Mouse (Mus musculus): ENCODE data around the gene Scaf11.
"Not testable (repeated sequence)": the region's sequence is repeated elsewhere in the genome, so short reads cannot be mapped to it uniquely, and the experiment has no call there.

Gene Scaf11

DNA sequence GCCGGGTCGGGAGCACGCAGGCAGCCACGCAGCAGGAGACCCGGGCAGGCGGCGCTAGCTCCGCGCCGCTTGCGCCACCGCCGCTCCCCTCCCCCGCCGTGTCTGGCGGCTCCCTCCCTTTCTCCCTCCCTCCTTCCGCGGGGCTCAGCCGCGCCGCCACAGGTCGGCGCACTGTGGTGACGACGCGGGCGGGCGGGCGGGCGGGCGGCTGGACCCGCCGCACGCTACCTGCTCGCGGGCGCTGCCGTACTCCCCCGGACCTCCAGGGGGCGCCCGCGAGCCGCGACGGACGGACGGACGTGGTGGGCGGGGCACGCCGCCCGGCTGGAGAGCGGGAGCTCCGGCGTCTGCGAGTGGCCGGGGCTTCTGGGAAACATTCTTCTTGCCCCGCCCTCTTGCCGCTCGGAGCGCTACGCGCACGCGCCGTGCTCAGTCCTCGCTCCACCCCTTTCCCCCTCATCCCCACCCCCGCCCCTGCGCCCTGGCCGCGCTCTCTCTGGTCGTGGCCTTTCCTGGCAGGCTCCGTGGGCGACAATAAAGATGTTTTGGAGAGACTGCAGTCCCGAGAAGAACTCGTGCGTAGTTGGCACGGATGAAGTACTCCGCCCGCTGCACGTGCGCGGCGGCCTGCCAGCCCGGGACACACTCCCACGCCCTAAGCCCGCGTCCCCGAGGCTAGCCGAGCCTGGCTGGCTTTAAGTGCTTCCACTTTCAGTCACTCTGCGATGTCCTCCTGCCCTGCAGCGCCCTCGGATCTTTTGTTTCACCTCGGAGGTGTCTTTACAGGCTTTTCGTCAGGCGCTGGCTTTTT, at the start of gene Scaf11:
TSS of gene Scaf11 (minus strand) at position 114 of the 811 bp plus-strand sequence.
- DNase-seq (ENCODE audit: extremely low read depth, insufficient read length, low spot score), result peak; percentile 95

DNA sequence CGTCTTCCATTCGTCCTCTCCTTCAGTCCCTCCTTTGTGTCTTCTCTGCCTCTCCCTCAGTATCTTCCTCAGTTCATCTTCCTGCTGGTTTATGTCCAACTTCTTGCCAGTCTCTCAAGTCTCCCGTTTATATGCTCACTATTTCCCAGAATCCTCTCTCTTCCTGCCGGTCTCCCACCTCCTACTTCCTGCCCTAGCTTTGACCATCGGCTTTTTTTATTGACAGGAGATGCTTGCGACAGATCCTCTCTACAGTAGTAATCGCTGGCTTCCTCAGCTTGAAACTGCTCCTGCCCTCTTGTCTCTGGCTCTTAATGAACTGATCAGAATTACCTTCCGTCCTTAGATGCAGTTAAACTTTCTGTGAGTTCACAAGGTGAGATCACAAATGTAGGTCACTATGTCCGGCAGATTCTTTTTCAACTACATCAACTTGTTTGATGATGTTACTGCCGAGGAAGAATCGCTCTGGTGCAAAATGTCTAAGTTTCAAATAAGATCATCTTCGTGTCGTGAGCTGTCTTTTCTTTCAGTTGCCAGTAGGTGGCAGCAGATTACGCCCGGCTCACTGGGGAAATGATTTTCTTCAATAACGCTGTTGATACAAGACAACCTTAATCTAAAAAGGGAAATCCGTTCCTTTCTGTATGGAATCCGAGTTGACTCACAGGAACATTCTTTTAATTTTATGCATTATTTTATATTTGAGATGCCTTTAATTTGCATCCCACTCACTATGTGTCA, 46.6 kb upstream of the Scaf11 start:
- DNase-seq (ENCODE audit: extremely low read depth, insufficient read length, low spot score), result peak; percentile 65

- DNase-seq (ENCODE audit: extremely low read depth, insufficient read length, low spot score), result no peak
Measured at GRCm38 (mm10) chr15:96497646-96498045, 37.0 kb upstream of the Scaf11 start.

- DNase-seq (ENCODE audit: extremely low read depth, insufficient read length, low spot score), result no peak
Measured at GRCm38 (mm10) chr15:96494279-96494678, 33.6 kb upstream of the Scaf11 start.

DNA sequence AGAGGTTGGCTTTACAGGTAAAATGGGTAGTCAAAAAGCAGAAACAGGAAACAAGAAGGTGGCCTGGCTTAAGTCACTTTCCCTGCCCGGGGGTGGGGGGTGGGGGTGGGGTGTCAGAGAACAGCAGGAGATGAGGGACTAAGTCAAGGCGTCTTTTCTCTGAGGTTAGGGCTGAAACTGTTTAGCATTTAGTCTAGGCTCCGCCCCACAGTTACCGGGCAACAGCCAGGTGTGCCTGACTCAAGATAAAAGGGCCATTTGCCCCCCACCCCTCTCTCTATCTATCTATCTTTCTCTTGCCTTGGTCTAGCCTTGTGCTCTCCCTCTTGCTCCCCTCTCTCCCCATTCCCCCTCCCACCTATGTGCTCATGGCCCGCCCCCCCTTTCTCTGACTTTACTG, 32.9 kb upstream of the Scaf11 start:
- no peak for DNase-seq (ENCODE audit: extremely low read depth, insufficient read length, low spot score)

- DNase-seq (ENCODE audit: extremely low read depth, insufficient read length, low spot score), result not testable (repeated sequence)
Measured at GRCm38 (mm10) chr15:96492919-96493318, 32.3 kb upstream of the Scaf11 start.

DNA sequence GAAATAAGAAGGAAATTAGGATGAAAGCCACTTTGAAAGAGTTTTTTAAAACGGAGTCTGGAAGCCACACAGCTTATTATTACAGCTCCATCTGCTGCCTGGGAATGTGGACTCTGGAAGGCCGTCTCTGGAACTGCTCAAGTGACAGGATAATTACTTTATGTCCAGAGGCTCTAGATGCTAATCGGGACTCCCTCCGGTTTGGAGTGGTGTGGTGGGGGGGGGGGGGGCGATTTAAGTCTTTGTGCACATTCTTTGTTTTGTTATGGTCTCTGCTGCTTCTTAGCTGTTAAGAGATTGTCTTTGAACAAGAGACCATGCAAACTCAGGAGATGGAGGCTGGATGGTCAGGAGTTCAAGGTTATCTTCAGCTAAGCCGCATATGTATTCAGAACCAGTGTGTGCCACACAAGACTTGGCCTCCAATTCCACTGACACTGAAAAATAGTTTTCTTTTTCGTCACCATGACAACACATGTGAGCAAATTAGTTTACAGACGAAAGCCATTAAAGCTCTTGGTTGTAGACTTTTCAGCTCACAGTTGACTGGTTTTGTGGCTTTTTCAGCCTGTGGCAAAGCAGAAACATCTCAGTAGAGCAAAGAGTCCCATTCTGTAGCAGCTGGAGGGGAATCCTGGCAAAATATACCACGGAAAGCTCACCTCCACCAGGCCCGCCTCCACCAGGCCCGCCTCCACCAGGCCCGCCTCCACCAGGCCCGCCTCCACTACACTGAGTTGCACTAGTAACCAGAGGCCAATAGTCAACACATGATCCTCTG, 31.4 kb upstream of the Scaf11 start:
- DNase-seq (ENCODE audit: extremely low read depth, insufficient read length, low spot score), result no peak

GRCm38 (mm10) chr15:96491421-96491820, 30.8 kb upstream of the Scaf11 start:
- no peak for DNase-seq (ENCODE audit: extremely low read depth, insufficient read length, low spot score)

DNA sequence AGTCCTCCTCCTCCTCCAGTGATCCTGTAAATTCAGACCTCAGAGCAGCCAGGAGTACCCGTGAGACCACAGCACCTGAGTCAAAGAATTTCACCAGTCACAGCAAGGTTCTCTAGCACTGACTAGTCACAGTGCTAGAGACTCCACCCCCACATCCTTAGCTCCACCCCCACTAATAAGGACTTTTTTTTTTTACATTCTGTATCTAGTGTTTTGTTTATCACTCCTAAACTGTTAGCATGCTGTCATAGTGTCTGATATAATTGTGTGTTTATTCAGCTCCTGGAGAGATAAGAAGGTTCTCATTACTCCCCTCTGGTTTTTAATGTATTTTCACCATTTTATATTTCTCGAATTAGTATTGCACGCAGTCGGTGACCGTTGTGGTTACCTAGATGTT, 29.5 kb upstream of the Scaf11 start:
- no peak for DNase-seq (ENCODE audit: extremely low read depth, insufficient read length, low spot score)

- peak; percentile 28 for DNase-seq (ENCODE audit: extremely low read depth, insufficient read length, low spot score)
Measured at GRCm38 (mm10) chr15:96488941-96489786, 28.5 kb upstream of the Scaf11 start.

DNA sequence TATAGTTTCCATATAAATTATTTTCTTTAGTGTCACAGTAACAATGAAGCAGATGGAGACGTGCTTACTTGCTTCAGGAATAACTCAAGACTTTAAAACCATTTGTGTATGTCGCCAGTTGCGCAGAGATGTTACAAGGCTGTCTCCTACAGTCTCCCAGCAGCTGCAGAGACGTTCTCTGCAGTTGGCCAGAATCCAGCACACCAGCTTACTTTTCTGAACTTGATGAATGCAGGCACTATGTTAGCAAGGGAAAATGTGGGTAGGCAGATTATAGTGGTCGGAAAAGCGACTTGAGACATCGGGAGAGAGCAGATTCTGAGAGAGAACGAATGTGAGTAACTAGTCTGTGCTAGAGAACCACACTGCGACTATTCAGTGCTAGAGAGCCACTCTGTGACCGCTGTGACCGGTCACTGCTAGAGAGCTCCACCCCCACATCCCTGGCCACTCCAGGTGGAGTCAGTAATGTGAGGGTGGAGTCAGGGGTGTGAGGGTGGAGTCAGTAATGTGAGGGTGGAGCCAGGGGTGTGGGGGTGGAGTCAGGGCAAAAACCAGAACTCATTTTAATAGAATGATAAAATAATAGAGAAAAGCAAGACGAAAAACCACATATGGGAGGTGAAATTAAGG, 26.5 kb upstream of the Scaf11 start:
- no peak for DNase-seq (ENCODE audit: extremely low read depth, insufficient read length, low spot score)

DNA sequence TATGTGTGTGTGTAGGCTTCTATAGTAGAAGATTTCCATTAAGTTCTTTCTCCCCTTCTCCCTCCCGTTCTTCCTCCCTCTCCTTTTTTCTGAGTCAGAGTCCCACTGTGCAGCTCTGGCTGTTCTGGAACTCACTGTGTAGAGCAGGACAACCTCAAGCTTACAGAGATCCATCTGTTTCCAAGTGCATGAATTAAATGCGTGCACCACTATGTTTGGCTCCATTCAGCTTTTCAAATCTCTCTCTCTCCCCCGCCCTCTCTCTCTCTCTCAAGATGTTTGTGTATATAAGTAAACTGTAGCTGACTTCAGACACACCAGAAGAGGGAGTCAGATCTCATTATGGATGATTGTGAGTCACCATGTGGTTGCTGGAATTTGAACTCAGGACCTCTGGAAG, 20.2 kb upstream of the Scaf11 start:
- no peak for DNase-seq (ENCODE audit: extremely low read depth, insufficient read length, low spot score)

- no peak for DNase-seq (ENCODE audit: extremely low read depth, insufficient read length, low spot score)
Measured at GRCm38 (mm10) chr15:96478006-96478405, 17.4 kb upstream of the Scaf11 start.

DNA sequence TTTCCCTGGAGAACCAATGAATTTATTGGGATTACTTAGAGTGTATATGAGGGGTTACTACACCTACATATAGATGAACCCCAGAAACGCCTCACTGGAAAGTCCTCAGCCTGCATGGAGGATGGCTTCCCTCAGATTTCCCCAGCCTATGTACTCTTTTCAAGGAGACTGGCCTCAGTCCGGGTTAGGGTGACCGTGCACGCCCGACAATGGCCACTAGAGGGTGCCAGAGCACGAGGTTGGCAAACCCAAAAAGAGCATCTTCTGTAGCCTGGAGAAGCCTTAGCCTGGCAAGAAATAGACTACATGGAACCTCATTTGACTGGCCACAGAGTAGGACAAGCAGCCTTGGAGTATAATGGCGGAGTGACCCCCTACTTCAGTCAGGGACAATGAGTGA, 15.7 kb upstream of the Scaf11 start:
- DNase-seq (ENCODE audit: extremely low read depth, insufficient read length, low spot score), result peak; percentile 51

- no peak for DNase-seq (ENCODE audit: extremely low read depth, insufficient read length, low spot score)
Measured at GRCm38 (mm10) chr15:96475571-96475972, 14.9 kb upstream of the Scaf11 start.

DNA sequence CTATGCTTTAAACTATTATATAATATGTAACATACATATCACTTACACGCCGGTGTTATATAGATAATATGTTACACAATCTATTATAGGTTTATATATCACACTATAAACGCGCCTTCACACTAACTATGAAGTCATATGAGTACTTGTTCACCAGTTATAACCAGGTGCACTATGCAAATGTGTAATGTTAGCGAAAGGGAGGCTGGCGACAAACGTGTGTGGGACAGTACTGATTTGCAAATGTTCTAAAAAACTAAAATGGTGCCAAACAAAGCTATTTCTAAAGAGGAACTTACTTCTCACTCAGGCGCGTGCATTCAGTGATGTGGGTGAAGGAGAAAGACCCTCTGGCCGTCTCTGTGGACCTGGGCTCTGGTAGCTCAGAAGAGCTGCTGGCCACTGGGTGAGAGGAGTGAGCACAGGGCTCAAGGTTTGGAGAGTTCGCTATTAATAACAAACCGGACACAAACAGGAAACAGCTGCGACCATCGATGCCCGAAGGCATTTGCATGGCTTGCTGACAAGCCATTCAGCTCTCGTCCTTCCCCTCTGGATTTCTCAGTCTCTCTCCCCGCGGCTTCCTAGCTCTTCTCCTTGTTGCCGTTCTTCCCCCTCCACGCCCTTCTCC, 13.8 kb upstream of the Scaf11 start:
- DNase-seq (ENCODE audit: extremely low read depth, insufficient read length, low spot score), result no peak

DNA sequence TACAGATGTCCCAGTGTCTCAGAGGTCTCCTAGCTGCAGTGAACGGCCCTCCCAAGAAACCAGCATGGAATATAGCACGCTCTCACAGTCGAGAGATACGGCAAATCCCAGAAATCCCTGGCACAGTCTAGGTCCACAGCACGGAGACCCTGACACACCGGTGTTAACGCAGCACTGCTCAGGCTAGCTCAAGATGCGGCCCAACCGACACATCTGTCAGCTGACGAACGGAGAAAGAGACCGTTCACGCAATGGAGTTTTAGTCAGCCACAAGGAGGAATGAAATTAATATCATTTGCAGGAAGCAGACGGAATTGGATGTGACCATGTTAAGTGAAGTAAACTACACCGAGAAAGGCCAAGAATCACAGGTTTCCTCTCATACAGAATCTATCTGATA, 13.3 kb upstream of the Scaf11 start:
- no peak for DNase-seq (ENCODE audit: extremely low read depth, insufficient read length, low spot score)

- no peak for DNase-seq (ENCODE audit: extremely low read depth, insufficient read length, low spot score)
Measured at GRCm38 (mm10) chr15:96468316-96468715, 7.7 kb upstream of the Scaf11 start.

- DNase-seq (ENCODE audit: extremely low read depth, insufficient read length, low spot score), result no peak
Measured at GRCm38 (mm10) chr15:96467844-96468243, 7.2 kb upstream of the Scaf11 start.
